Mouse (Mus musculus) kidney, adult 11 months (tissue): Measurements from ENCODE around the gene Phlpp2.
"Not testable (repeated sequence)": the region's sequence is repeated elsewhere in the genome, so short reads cannot be mapped to it uniquely, and the experiment has no call there.

Source experiments
- DNase-seq: peaks from one replicate; pipeline ENCODE4 v3.0.0; 2022

Phlpp2 gene

DNA sequence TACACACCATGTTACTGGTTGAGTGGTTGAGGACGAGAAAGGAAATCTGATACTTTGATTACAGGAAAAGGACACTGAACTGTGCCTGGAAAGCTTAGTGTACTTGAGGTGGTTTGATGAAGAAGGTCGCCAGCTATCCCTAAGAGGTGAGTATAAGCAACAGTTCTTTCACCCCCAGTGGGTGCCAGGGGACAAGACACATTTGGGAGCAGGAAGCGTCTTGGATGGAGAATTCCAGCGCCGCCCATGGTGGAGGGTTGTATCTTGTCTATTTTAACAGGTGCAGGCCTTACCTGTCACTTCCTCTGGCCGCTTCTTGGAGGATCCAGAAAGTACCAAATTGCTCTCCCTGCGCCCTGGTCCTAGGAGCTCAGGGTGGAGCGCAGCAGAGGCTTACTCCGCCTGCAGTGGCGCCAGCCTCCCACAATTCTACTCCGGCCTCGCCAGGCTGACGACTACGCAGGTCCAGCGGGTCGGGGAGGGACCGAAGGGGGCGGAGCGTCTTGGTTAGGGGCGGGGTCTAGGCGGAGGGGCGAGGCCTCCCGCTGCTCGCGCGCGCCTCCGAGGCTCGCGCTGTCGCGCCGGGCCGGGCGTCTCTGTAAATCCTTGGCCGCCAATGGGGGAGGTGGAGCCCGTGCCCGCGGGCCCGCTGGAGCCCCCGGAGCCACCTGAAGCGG is at the start of gene Phlpp2:
Gene Phlpp2 (plus strand): TSS at position 540 of the 677 bp plus-strand sequence.
- peak; percentile 93 for DNase-seq

DNA sequence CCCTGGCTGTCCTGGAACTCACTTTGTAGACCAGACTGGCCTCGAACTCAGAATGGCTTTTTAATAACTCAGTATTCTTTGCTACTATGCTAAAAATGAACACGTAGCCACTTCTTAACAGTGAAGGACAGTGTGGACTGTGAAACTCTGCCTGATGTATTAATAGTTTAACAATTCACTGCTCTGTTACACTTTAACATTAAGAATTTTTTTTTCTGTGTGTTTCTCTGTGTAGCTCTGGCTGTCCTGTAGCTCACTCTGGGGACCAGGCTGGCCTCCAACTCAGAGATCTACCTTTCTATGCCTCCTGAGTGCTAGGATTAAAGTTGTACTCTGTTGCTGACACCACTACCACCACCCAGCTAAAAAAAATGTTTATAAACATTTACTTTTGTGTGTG is 44.8 kb upstream of the Phlpp2 start:
- peak; percentile 65 for DNase-seq

DNA sequence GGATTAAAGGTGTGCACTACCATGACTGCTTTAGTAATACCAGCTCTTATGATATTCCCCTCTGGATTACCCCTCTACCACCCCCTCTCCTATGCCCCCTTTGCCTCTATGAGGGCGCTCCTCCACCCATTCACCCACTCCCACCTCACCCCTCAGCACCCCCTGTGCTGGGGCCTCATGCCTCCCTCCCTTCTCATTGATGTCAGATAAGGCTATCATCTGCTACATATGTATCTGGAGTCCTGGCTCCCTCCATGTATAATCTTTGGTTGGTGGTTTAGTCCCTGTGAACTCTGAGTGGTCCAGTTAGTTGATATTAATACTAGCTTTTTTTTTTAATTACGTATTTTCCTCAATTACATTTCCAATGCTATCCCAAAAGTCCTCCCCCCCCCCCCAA is 28.5 kb upstream of the Phlpp2 start:
- no peak for DNase-seq

DNA sequence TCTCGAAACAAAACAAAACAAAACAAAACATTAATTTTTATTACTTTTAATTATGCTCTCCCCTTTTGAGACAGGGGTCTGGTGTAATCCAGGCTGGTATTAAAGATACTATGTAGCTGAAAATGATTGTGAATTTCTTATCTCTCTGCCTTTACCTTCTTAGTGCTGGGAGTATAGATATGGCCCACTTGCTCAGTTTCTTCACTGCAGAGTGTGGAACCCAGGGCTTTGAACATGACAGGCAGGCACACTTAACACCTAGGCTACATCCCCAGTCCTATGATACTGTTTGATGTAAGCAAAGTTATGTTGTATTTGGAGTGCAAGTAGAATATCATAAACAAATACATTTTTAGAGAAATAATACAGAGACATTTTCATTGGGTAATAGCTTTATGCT is 25.9 kb upstream of the Phlpp2 start:
- DNase-seq = no peak

DNA sequence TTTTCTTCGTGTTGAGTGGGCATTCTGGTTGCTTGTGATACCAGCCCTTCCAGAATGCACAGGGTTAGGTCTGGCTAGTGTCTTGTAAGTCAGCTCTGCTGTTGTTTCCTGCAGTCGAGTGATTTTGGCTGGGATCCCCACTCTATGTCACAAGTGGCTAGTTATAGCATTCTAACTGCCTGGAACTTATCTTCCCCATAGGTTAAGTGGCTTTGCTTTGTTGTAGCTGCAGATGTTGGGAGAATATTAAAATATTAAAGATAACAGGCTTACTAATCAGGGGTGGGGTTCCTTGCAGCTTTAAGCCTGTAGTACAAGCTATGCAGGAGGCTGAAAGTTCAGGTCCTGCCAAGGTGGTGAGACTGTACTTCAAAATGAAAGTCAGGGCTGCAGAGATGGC is 20.5 kb upstream of the Phlpp2 start:
- no peak for DNase-seq

DNA sequence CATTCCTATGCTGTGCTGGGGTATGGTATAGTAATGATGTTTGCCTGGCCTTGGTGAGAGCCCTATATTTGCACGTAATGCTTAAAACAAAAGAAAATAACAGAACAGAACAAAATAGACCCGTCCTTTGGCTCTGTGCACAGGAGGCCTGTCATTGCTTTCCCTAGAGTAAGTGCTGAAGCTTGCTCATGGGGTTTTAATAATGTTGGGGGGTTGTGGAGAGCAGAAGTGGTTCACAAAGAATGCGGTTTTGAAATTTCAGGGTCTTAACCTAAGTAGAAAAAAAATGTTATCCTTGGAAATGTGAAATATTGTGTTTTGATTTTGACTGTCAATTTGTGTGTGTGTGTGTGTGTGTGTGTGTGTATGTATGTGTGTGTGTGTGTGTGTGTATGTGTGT is 19.4 kb upstream of the Phlpp2 start:
- DNase-seq = no peak

DNA sequence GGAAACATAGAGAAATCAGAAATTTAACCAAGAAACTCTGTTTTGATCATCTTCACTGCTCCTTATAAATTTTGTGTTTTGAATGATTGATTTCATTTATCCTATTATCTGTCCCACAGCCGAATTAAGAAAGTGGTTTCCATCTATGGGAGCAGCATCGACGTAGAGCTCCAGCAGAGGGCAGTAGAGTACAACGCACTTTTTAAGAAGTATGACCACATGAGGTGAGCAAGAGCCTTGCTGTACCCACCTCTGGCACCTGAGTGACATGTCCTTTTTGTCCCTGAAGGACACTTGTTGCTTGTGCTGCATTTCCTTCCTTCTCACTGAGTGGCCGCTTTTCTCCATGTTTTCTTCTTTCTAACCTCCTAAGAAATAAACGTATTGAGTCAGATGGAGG is 14.9 kb upstream of the Phlpp2 start:
- peak; percentile 59 for DNase-seq

DNA sequence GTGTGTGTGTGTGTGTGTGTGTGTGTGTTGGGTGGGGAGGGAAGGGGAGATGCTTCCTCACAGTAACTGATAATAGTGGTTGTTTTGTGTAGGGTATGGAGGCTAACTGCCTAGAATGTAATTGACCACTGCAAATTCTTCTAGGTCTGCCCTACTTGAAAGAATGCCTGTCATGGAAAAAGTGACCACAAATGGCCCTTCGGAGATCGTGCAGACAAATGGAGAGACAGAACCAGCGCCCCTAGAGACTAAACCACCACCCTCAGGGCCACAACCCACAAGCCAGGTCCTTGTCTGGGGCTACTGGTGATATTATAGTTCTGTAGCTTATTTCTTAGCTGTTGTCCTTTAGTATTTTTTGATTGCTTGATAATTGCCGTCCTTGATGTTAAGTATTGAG is 13.8 kb upstream of the Phlpp2 start:
- DNase-seq = no peak

DNA sequence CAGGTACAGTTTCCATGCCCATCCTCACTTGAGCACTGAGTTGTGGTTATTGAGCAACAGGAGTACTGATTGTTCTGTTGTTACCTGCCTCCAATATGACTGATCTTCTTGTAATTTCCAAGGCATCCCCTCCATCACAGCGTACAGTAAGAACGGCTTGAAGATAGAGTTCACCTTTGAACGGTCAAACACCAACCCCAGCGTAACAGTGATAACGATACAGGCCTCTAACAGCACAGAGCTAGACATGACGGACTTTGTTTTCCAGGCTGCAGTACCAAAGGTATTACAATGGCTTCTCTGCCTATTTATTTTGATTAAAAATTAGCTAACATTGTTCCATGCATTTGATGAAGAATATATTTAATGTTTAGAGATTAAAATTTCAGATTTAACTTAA is 12.9 kb upstream of the Phlpp2 start:
- no peak for DNase-seq

DNA sequence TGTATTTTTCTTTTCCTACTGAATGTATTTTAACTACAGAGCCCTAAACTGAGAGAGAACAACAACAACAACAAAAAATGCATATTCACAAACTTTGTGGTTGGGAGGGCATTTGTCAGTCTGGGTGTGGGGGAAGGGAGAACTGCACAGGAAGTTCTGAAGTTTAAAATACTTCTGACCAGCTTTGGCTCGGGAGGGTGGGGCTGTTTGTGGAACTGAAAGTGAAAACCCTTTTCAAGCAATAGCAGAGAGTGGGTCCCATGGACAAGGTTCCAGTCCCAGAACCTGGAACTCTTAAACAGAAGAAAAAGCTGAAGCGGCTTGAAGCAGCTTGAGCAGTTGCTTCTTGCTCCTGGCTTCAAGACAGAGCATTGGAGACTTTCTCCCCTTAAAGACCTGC is 4.9 kb upstream of the Phlpp2 start:
- DNase-seq = peak; percentile 33

DNA sequence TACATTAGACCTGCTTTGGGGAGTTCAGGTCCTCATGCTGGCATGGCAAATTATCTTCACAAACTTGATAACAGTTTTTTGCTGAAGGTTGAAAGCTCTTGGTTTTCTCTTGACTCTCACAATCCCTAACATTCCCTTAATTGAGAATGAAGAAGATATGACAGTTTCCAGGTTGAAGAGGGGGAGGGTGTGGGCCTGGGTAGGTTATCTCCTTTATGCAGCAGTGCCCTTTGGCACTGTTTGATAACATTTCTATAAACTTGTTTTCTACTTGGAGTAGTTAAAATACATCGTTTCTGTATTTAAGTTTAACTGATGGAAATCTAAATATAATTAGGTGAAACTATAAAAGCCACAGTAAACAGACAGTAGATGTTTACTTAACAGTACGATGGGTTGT is 3.5 kb upstream of the Phlpp2 start:
- DNase-seq = no peak

DNA sequence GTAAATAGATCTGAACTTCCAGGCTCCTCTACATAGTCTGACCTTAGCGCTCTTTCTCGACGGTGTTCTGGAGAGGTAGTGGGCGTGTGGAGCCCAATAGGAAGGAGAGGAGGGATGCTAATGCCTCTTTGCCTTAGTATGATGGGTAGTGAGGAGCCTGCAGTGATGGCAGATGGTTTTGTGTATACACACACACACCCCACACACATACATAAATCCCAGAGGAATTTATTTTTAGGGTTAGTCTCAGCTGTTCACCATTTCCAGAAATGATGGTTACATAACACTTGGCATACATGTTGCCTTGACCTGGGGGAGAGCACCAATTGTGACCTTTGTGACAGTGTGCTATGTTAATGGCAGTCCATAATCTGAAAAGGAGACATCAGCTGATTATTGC is 2.8 kb upstream of the Phlpp2 start:
- DNase-seq = no peak

DNA sequence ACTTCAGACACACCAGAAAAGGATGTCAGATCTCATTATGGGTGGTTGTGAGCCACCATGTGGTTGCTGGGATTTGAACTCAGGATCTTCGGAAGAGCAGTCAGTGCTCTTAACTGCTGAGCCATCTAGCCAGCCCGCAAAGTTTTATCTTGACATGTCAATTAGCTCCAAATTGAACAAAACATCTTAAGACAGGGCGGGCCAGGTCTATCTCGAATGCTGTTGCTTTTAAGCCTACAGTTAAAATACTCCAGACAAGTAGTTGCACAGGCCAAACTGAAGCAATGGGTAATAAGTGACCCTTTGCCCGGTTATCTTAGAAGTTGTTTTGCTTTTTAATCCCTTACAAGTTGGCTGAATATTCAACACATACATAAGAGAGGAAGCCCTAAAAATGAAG is 1.7 kb upstream of the Phlpp2 start:
- DNase-seq = no peak

DNA sequence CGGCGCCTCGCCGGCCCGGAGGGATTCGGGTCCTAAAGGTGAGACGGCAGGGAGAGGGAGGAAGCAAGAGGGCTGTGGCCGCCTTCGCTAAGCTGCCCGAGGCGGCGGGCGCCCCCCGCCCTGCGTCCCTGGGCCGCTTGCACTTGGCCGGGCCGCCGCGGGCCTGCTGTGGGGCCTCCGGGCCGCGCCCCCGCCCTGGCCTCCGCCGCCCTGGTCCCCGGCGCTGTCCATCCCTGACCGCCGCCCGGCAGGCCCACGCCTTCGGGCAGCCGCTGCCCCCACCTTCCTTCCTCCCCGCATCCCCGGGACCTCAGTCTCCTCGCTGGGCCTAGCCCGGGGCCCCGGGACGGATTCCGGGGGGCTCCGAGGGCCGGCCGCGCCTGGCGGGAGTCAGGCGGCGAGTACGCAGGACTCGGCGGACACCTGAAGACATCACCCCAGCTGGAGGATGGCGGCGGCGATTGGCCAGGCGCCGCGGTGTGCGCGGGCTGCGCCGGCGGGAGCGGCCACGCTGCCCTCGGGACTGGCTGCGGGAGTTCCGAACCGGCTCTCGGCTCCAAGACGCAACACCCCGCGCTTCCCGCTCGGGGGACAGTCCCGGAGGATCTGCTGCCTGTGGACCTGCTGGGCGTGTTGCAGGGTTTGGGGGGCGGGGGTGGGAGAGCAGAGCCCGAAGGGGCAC is 479 bp downstream of the Phlpp2 start:
- DNase-seq = no peak

DNA sequence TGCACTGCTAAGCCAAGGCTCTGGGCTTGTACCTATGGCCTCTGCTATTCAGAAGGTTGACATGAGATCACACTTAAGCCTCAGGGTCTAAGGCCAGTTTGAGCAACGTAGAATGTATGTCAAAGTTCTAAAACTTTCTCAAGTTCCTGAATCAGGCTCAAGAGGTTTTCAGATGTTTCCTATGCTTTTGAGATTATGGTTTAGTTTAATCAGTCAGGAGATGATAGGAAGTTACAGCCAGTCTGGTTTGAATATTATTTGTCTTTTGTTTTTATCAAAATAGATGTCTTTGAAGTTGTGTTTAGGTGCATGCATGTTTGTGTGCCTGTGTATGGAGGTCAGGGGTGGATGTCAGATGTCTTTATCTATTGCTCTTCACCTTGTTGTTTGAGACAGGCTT is 2.7 kb downstream of the Phlpp2 start:
- no peak for DNase-seq

DNA sequence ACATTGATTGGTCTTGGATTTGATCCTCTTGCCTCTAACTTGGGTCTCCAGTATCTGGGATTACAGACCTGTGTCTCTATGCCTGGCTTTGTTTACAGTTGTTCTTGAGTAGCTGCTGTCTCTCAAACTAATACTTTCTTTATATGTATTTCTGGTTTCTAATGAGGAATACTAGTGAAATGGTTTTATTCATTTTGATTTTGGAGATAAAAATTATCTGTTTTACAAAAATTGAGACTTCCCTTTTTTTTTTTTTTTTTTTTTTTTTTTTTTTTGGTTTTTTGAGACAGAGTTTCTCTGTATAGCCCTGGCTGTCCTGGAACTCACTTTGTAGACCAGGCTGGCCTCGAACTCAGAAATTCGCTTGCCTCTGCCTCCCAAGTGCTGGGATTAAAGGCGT is 5.5 kb downstream of the Phlpp2 start:
- DNase-seq = not testable (repeated sequence)

DNA sequence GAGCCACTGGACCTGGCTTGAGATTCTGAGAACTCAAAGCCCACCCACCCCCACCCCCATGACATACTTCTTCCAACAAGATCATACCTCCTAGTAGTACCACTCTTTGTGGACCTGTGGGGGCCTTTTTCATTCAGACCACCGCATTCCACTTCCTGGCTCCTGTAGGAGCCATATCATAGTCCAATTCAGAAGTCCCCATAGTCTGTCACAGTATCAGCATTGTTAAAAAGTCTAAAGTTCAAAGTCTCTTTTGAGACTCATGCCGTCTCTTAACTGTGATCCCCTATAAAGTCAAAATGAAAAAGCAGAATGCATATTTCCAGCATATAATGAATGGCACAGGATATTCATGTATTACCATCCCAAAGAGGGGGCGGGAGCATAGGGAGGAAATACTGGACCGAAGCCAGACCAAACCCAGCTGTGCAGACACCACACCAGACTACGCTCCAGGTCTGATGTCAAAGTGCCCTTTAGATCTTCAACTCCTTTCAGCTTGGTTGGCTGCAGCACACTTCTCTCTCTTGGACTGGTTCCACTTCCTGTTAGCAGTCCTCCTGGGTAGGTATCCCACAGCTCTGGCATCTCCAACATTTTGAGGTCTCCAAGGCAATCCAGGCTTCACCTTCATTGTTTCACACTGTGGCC is 11.8 kb downstream of the Phlpp2 start:
- DNase-seq = peak; percentile 40

DNA sequence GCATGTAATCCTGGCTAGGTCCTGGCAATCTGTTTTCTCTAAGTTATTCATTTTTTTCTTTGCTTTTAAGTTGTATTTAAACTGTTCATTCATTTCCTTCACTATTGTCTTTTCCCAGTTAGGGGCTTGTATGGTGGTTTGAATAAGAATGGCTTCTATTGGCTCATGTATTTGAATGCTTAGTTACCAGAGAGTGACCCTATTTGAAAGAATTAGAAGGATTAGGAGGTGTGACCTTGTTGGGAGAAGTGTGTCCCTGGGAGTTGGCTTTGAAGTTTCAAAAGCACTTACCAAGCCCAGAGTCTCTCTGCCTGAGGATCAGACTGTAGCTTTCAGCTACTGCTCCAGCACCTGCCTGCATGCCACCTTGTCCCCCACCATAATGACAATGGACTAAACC is 17.0 kb downstream of the Phlpp2 start:
- no peak for DNase-seq

DNA sequence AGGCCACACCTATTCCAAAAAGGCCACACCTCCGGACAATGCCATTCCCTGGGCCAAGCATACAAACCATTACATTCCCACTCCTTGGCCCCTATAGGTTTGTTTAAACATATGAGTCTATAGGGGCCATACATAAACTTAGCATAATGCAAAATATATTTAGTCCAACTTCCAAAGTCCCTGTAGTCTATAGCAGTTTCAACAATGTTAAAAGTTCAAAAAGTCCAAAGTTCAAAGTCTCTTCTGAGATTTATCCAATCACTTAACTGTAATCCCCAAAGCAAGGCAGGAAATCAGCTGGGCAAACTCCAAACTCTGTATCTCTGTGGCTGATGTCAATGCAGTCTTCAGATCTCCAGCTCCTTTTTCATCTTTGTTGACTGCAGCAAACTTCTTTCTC is 20.9 kb downstream of the Phlpp2 start:
- no peak for DNase-seq

DNA sequence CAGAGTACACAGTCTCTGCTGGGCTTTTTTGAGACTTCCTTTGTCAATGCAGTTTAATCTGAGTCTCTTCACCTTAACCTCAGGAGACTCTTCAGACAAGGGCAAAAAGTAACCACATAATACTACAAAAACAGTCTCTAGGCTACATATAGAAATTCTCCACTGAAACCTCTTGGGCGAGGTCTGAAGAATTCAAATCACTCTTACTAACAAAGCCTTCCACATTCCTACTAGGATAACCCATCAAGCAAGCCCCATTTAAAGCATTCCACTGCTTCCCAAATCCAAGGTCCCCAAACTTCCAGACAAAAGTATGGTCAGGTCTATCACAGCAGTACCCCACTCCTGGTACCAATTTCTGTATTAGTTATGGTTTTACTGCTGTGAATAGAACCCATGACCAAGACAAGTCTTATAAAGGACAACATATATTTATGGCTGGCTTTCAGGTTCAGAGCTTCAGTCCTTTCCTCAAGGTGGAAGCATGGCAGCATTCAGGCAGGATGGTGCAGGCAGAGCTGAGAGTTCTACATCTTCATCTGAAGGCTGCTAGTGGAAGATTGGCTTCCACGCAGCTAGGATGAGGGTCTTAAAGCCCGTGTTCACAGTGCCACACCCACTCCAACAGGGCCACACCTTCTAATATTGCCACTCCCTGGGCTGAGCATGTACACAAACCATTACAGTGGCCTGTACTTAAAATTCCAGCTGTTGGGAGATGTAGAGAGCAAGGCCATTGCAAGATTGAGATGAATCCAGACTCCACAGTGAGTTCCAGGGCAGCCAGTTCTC is 22.6 kb downstream of the Phlpp2 start:
- DNase-seq = no peak

DNA sequence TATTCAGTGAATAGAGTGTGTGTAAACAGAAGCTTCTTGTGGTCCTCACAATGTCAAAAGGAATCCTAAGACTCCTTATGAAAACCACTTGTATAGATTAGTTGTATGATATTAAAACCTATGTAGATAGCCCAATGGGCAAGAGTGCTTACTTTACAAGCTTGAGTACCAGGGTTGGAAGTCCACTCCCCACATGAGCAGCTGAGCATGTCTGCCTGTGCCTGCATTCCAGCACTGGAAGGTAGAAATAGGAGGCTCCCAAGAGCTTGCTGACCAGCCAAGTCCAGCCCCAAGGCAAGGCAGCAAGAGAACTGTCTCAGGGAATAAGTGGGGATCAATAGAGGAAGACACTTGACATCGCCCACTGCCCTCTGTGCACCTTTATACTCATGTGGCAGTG is 26.3 kb downstream of the Phlpp2 start:
- DNase-seq = peak; percentile 5

DNA sequence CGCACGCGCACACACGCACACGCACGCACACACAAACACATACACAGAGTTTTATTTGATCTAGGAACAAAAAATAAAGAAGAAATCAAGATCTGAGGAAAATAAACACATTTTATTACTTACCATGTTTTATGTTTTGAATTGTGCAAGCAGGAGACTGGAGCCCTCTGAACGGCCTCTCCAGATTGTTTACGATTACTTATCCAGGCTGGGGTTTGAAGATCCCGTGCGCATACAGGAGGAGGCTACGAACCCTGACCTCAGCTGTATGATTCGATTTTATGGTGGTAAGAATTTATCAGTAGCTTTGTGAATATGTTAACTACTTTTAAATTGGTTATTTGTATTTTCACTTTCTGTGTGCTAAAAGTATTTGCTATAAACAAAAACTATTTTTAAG is 27.0 kb downstream of the Phlpp2 start:
- DNase-seq = no peak

DNA sequence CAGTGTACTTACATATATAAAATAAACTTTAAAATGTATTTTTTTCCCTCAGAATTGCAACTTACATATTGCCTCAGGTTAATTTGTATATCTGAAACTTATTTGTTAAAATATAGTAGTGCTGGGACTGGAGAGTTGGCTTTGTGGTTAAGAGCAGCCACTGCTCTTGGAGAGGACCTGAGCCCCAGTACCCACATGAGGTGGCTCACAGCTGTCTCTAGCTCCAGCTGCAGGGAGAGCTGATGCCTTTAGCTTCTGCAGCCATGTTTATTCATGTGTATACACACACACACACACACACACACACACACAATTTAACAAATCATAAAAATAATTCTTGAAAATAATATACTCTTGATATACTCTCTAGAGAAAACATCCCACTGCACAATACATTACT is 34.0 kb downstream of the Phlpp2 start:
- no peak for DNase-seq
